Mouse (Mus musculus): ENCODE data around the gene Gm12184. TPM values are rescaled to one million over a fixed set of nuclear protein-coding genes. Genes with fewer than 3 reads are reported as not detected.

The Gm12184 gene
- total and polyA plus RNA-seq, 3 experiments = 15.3 to 47.2 (median 22.1) TPM

GRCm38 (mm10) chr11:48816800-48817665 lies 9.4 kb downstream of the Gm12184 start, which contains the start of gene Trim41:
Gene Trim41 (minus strand): TSS chr11:48817353.
- H3K27me3 ChIP-seq (ENCODE audit: insufficient read depth, low read length) = no peaks in the 10 kb centered on the region
- H3K9me3 ChIP-seq (replicated peaks) = no peaks in the 10 kb centered on the region
- no peak for TF ChIP-seq POLR2AphosphoS5 (IDR thresholded peaks at IDR 0.05; ENCODE audit: insufficient replicate concordance, low read depth, low read length)
- TF ChIP-seq GATA2 (IDR thresholded peaks at IDR 0.05; ENCODE audit: borderline replicate concordance, low read depth, low read length) = no peak
- TF ChIP-seq GATA1 (IDR thresholded peaks at IDR 0.05; ENCODE audit: borderline replicate concordance, low read length) = no peak
- no peak for TF ChIP-seq TAL1 (conservative IDR thresholded peaks at IDR 0.05; ENCODE audit: low read depth, low read length)
- TF ChIP-seq CTCF (IDR thresholded peaks at IDR 0.05; ENCODE audit: low read depth, low read length) = no peak
- ATAC-seq (ENCODE audit: extremely low read depth, insufficient number of reproducible peaks, low FRiP score, poor library complexity, severe bottlenecking) (peak; percentile 84), DNase-seq (ENCODE audit: low spot score) (peak; percentile 89)
- peak within 1 kb of the TSS; percentile 99 for H3K4me3 ChIP-seq (ENCODE audit: low read depth, low read length)
- peaks cover 66% of the 10 kb centered on the region for H3K4me1 ChIP-seq (ENCODE audit: insufficient read depth, low read depth, low read length)
- H3K36me3 ChIP-seq (replicated peaks) = peaks cover 40% of the 10 kb centered on the region

- Histone ChIP-seq H3K36me3 (replicated peaks) (peaks cover 47% of the 10 kb centered on the region), H3K27me3 (ENCODE audit: insufficient read depth, low read length) (no peaks in the 10 kb centered on the region), H3K9me3 (replicated peaks) (no peaks in the 10 kb centered on the region), H3K4me1 (ENCODE audit: insufficient read depth, low read depth, low read length) (peaks cover 72% of the 10 kb centered on the region), H3K4me3 (ENCODE audit: low read depth, low read length) (peak overlapping the region; percentile 99)
- peak; percentile 70 for DNase-seq (ENCODE audit: low spot score)
- TF ChIP-seq TAL1 (conservative IDR thresholded peaks at IDR 0.05; ENCODE audit: low read depth, low read length) (no peak), POLR2AphosphoS5 (IDR thresholded peaks at IDR 0.05; ENCODE audit: insufficient replicate concordance, low read depth, low read length) (no peak), GATA1 (IDR thresholded peaks at IDR 0.05; ENCODE audit: borderline replicate concordance, low read length) (no peak)
- no peak for ATAC-seq (ENCODE audit: extremely low read depth, insufficient number of reproducible peaks, low FRiP score, poor library complexity, severe bottlenecking)
Measured at GRCm38 (mm10) chr11:48816281-48816781, 10.1 kb downstream of the Gm12184 start.

- H3K36me3 ChIP-seq (replicated peaks) = peaks cover 52% of the 10 kb centered on the region
- TF ChIP-seq TAL1 (conservative IDR thresholded peaks at IDR 0.05; ENCODE audit: low read depth, low read length) = no peak
- TF ChIP-seq POLR2AphosphoS5 (IDR thresholded peaks at IDR 0.05; ENCODE audit: insufficient replicate concordance, low read depth, low read length) = no peak
- TF ChIP-seq CTCF (IDR thresholded peaks at IDR 0.05; ENCODE audit: low read depth, low read length) = no peak
- TF ChIP-seq GATA2 (IDR thresholded peaks at IDR 0.05; ENCODE audit: borderline replicate concordance, low read depth, low read length) = no peak
- TF ChIP-seq GATA1 (IDR thresholded peaks at IDR 0.05; ENCODE audit: borderline replicate concordance, low read length) = no peak
- H3K4me3 ChIP-seq (ENCODE audit: low read depth, low read length) = peak overlapping the region; percentile 99
- H3K27me3 ChIP-seq (ENCODE audit: insufficient read depth, low read length) = no peaks in the 10 kb centered on the region
- H3K9me3 ChIP-seq (replicated peaks) = no peaks in the 10 kb centered on the region
- ATAC-seq (ENCODE audit: extremely low read depth, insufficient number of reproducible peaks, low FRiP score, poor library complexity, severe bottlenecking) (no peak), DNase-seq (ENCODE audit: low spot score) (no peak)
- H3K4me1 ChIP-seq (ENCODE audit: insufficient read depth, low read depth, low read length) = peaks cover 73% of the 10 kb centered on the region
Measured at GRCm38 (mm10) chr11:48815851-48816250, 10.6 kb downstream of the Gm12184 start.

- no peak for ATAC-seq (ENCODE audit: extremely low read depth, insufficient number of reproducible peaks, low FRiP score, poor library complexity, severe bottlenecking)
Measured at GRCm38 (mm10) chr11:48813782-48814181, 12.7 kb downstream of the Gm12184 start.

GRCm38 (mm10) chr11:48810142-48810541 lies 16.3 kb downstream of the Gm12184 start:
- TF ChIP-seq GATA2 (IDR thresholded peaks at IDR 0.05; ENCODE audit: borderline replicate concordance, low read depth, low read length) = no peak
- DNase-seq (ENCODE audit: low spot score) = no peak
- Histone ChIP-seq H3K36me3 (replicated peaks) (peaks cover 99% of the 10 kb centered on the region), H3K27me3 (ENCODE audit: insufficient read depth, low read length) (no peaks in the 10 kb centered on the region), H3K9me3 (replicated peaks) (no peaks in the 10 kb centered on the region), H3K4me1 (ENCODE audit: insufficient read depth, low read depth, low read length) (peaks cover 74% of the 10 kb centered on the region), H3K4me3 (ENCODE audit: low read depth, low read length) (no peak overlapping the region)
- ATAC-seq (ENCODE audit: extremely low read depth, insufficient number of reproducible peaks, low FRiP score, poor library complexity, severe bottlenecking) = no peak

More at GRCm38 (mm10) chr11:48813782-48814181, 12.7 kb downstream of the Gm12184 start:
- Histone ChIP-seq H3K27me3 (ENCODE audit: insufficient read depth, low read length) (no peaks in the 10 kb centered on the region), H3K4me1 (ENCODE audit: insufficient read depth, low read depth, low read length) (peaks cover 65% of the 10 kb centered on the region), H3K9me3 (replicated peaks) (no peaks in the 10 kb centered on the region), H3K36me3 (replicated peaks) (peaks cover 73% of the 10 kb centered on the region), H3K4me3 (ENCODE audit: low read depth, low read length) (no peak overlapping the region)
- no peak for DNase-seq (ENCODE audit: low spot score)
- TF ChIP-seq GATA1 (IDR thresholded peaks at IDR 0.05; ENCODE audit: borderline replicate concordance, low read length) (no peak), GATA2 (IDR thresholded peaks at IDR 0.05; ENCODE audit: borderline replicate concordance, low read depth, low read length) (no peak), POLR2AphosphoS5 (IDR thresholded peaks at IDR 0.05; ENCODE audit: insufficient replicate concordance, low read depth, low read length) (no peak), TAL1 (conservative IDR thresholded peaks at IDR 0.05; ENCODE audit: low read depth, low read length) (no peak), CTCF (IDR thresholded peaks at IDR 0.05; ENCODE audit: low read depth, low read length) (no peak)

- Histone ChIP-seq H3K27me3 (ENCODE audit: insufficient read depth, low read length) (no peaks in the 10 kb centered on the region), H3K4me3 (ENCODE audit: low read depth, low read length) (no peak overlapping the region), H3K9me3 (replicated peaks) (no peaks in the 10 kb centered on the region), H3K4me1 (ENCODE audit: insufficient read depth, low read depth, low read length) (peaks cover 71% of the 10 kb centered on the region), H3K36me3 (replicated peaks) (peaks cover 100% of the 10 kb centered on the region)
- 0 out of 2 replicates have a peak, but pooled peaks have one; percentile 11 for TF ChIP-seq POLR2AphosphoS5 (IDR thresholded peaks at IDR 0.05; ENCODE audit: insufficient replicate concordance, low read depth, low read length)
- no peak for TF ChIP-seq CTCF (IDR thresholded peaks at IDR 0.05; ENCODE audit: low read depth, low read length)
- ATAC-seq (ENCODE audit: extremely low read depth, insufficient number of reproducible peaks, low FRiP score, poor library complexity, severe bottlenecking) (no peak), DNase-seq (ENCODE audit: low spot score) (no peak)
Measured at GRCm38 (mm10) chr11:48809434-48809830, 17.0 kb downstream of the Gm12184 start.
